Mouse (Mus musculus) ovary, postnatal 10 days (tissue): ENCODE results near the gene Ampd3.

Source experiments
- DNase-seq: peaks from one replicate; pipeline ENCODE4 v3.0.0; 2022; ENCODE audit warnings: low spot score

Gene Ampd3

GRCm38 (mm10) chr7:110843916-110844874, 76.2 kb downstream of the Ampd3 start, which contains the start of gene Rnf141:
Gene Rnf141 (minus strand): TSS chr7:110844457.
- DNase-seq: peak; percentile 81

- no peak for DNase-seq
Measured at GRCm38 (mm10) chr7:110847321-110847720, 79.3 kb downstream of the Ampd3 start.

- DNase-seq: no peak
Measured at GRCm38 (mm10) chr7:110848371-110848770, 80.4 kb downstream of the Ampd3 start.

GRCm38 (mm10) chr7:110851541-110852203, 83.7 kb downstream of the Ampd3 start:
- DNase-seq: no peak

GRCm38 (mm10) chr7:110853611-110854010, 85.6 kb downstream of the Ampd3 start:
- no peak for DNase-seq

- DNase-seq: no peak
Measured at GRCm38 (mm10) chr7:110854519-110854918, 86.5 kb downstream of the Ampd3 start.

GRCm38 (mm10) chr7:110854927-110855546, 87.0 kb downstream of the Ampd3 start:
- DNase-seq: no peak

GRCm38 (mm10) chr7:110855604-110856003, 87.6 kb downstream of the Ampd3 start:
- no peak for DNase-seq

GRCm38 (mm10) chr7:110860129-110860528, 92.1 kb downstream of the Ampd3 start:
- DNase-seq: no peak
